Mouse (Mus musculus) natural killer cell, adult 2 months (primary cell): ENCODE measurements around the gene Pus3.

Source experiments
- DNase-seq, 2 experiments: peaks; one replicate each; pipeline ENCODE4 v3.0.0; 2022; ENCODE audit warnings: low spot score in 2 of 2

Pus3 gene

DNA sequence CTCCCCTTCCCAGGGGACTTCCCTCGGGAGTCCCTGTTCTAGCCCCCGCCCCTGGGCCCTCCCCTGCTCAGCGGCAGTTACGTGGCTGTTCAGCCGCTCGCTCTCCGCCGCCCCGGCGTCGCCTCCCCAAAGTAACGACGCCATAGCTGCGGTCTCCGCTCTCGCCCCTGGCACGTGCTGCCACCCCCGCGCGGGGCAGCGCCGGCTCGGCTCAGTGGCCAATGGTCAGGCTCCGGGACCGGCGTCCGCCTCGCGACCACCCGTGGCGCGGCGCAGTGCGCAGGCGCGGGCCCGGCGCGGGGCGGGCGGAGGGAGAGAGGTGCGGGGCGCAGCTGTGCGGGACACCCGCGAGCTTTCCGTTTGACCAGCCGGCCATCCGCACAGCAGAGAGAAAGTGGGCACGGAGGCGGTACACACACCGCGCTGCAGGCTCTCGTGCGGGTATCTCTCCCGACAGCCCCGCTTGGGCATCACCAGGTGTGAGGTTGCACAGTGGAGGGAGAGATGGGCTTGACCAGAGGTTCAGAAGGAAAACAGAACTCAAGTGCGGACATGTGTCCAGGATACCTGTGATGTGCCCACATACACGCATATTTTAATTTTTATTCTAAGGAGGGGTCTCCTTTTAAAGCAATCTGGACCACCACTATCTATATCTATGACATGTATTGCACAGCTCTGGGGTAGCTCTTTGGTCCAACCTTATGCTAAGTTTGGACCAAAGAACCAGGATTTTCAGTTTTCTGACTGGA is at the start of gene Pus3, which contains the start of gene Ddx25:
Gene Pus3 (plus strand): TSS at position 339 of the 752 bp plus-strand sequence.
Gene Ddx25 (minus strand): TSS at position 272 of the 752 bp plus-strand sequence.
- no peak for DNase-seq

- no peak for DNase-seq
These were observed 44.5 kb upstream of the Pus3 start for GRCm38 (mm10) chr9:35513900-35514299.

- no peak for DNase-seq
These were observed 42.2 kb upstream of the Pus3 start for GRCm38 (mm10) chr9:35516182-35516581.

- DNase-seq, result no peak
These were observed 41.7 kb upstream of the Pus3 start for GRCm38 (mm10) chr9:35516711-35517110.

DNA sequence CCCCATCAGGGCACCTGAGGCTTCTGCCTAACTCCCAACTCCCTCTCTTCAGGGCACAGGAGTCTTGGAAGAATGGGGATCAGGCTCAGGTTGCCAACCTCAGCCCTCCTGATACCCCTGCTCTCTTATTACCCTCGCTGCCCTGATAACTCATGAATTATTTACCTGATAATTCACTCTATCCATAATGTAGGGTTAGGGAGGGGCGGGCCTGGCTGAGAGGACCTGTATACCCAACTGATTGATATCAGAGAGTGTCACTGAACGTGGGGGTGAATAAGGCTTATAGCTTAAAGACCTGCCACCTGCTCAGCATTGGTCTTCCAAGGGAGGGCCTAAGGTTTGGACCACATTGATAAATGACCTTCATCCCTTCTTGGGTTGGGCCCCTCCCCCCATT is 40.2 kb upstream of the Pus3 start, which contains the start of gene Gm1113:
Gene Gm1113 (minus strand): TSS at position 101 of the 400 bp plus-strand sequence.
- no peak for DNase-seq

DNA sequence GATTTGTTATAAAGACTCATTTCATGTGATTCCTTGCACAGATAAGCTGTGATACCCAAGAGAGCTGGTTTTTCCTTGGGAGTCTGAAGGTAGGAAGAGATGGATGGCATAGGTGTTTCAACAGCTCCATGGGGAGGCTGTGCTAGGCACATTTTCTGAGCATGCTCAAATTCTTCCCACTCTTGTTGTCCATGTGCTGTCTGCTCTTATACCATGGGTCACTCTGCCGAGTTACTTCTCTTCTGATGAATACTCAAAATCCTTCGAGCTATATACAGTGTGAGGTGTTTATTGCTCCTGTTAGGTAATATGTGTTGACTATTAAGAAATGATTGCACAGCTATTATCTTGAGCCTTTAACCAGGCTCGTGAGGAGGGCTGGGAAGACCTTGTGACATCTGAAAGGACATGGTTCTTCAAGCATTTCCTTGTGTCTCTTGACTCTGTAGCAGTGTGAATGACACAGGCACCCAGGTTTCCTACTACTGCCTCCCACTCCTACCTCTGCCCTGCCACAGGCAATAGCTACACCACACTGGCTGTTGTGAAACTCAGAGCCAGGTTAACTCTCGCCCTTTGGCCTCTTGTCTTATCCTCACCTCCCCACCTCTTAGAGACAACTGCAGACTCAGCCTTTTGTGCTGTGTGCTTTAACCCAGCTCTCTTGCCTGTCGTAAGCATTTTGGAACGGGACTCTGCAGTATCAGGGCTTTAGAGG is 37.6 kb upstream of the Pus3 start:
- DNase-seq, result no peak

GRCm38 (mm10) chr9:35522241-35522640 is 36.2 kb upstream of the Pus3 start:
- DNase-seq, result no peak

DNA sequence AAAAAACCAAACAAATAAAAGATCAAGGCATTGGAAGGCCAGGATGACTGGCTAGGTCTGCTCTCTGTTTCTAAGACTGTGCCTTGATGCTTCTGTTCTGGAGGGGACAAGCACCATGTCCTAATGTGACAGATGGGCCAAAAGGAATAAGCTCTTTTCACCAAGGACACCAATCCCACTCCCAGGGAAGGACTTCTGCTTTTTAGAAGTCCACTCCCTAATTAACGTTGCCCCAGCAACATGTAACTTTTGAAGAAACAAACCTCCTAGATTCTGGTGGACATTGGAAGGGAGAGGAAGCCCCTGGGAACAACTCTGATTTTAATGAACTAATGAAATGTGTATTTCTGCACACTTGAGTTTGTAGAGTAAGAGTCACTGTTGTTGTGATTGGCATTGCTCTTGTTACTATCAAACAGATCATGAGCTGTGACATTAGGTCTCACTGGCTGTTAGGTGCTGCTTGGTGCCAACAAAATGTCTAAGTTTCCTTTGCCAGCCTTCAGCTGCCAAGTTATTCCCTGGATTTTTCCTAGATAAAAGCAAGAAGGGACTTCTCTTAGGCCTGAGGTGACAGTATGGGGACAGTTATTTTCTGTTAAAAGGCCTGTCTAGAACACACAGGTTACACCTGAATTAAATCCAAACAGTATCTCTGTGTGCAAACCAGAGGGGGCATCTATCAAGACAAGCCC is 35.4 kb upstream of the Pus3 start:
- no peak for DNase-seq

DNA sequence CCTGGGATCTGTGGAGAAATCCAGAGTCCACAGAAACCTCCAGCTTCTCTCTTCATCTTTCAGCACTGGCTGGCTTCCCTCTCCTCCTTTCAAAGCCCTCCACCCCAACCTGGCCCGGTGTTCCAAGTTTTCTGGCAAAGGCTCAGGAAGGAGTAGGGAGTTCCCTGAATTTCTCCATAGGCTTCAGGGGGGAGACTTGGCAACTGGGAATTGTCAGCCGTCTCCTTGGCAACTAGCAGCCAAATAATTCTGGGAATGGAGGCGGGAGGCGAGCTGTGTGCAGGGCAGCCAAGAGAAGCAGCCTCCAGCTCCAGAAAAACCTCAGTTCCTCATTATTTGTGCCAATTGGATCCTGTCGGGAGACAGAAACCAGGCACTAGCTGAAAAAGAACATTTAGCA is 34.9 kb upstream of the Pus3 start:
- no peak for DNase-seq

DNA sequence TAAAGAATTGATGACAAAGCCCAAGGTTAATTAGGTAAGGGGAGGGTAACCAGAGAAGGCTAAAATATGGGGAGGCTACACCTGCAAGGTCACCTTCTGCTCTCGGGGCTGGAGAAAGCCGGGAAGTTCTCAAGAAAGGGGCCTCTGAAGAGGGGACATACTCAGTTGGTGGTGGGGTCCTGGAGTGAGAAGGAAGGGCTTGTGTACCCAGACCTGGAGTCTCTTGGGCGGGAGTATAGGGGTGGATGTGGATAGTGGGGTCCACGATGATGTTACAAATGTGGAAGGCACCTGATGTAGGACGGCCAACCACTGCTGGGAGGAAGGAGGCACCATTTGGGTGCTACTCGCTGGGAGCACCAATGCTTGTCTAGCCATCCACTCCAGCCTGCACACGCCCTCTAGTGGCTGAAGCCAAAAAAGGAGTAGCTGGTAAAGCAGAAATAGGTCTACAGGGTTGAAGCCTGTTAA is 34.4 kb upstream of the Pus3 start:
- DNase-seq, result peak; percentile 5 to 50

- no peak for DNase-seq
These were observed 29.3 kb upstream of the Pus3 start for GRCm38 (mm10) chr9:35529141-35529540.

GRCm38 (mm10) chr9:35529796-35530195 is 28.6 kb upstream of the Pus3 start:
- DNase-seq, result no peak

DNA sequence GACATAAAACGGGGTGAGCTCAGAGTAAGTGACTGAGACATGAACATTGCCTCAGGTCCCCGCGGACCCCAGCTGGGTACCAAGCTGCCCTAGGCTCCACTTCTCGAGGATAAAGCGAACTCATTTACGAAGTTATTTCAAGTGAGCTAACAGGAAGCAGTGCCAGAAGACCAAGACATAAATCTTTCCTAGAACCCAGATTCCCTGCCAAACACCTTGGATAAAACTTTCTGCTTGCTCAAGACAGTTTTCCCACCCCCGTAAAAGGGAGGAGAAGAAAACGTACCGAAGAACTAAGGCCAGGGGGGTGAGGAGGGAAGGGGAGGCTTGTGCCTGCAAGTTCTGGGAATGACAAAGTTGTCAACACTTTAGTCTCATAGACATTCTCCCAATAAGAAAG is 25.1 kb upstream of the Pus3 start:
- no peak for DNase-seq

- DNase-seq, result peak; percentile 21 to 42
These were observed 23.3 kb upstream of the Pus3 start for GRCm38 (mm10) chr9:35535110-35535509.

GRCm38 (mm10) chr9:35535876-35536275 is 22.5 kb upstream of the Pus3 start:
- no peak for DNase-seq

DNA sequence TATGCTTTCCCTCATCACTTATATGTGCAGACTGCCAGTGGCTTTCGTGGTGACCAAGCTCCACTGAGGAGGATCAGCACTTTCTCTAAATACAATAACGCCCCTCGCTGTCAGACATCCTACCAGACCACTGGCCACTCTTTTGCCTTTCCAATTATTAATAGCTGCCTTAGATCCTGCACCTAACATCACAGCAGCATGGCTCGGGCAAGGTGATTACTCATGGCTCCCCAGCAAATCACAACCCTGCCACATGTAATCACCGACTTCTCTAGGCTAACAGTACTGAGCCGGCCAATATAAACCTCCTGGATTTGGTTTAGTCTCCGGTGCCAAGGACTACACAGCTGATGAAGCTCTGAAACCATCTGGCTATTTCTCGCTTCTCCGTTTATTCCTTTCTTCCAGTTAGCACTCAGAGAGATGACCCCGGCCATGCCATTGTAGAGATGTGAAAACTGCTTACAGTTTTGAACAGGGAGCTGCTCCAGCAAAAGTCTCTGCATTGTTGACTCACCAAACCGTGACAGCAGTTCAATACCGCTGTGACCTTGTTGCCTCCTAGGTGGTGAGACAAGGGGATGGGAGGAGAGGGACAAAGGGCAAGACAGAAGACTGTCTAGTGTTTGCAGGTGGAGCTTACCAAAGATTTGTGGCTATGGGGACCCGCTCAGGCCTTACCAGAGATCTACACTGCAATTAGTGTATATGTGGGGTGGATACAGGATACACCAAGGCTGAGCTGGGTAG is 19.2 kb upstream of the Pus3 start:
- no peak for DNase-seq

DNA sequence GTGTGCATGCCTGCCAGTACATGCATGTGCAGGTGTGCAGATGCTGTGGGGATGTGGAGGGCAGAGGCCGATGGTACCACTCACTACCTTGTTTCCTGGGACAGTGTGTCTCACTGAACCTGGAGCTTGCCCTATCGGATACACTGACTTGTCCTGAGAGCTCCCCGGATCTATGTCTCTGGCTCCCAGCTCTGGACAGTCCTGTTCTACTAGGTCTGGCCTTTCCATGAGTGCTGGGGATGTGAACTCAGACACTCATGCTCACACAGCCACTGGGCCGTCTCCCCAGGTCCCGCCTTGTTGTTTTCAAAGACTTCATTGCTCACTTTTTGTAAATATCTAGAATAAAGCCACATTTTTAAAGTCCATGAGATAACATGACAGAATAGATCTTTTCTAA is 17.4 kb upstream of the Pus3 start:
- DNase-seq, result no peak

DNA sequence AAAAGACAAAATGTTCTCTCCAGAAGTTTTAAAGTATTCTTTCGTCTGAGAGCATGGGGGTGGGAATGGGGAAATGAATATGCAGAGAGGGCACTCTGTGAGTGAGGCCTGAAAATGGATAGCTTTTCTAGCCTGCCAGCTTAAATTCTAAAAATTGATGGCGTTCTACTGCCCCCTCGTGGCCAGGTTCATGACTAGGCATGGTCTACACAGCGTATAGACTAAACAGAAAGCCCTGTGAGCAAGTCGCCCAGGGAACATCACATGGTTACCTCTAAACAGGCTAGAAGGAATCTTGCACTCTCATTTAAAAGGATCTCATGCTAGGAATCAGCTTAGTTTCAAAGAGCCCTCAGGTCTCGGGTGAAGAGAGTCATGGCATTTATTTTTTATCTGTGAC is 16.9 kb upstream of the Pus3 start:
- DNase-seq, result peak; percentile 57 to 78

DNA sequence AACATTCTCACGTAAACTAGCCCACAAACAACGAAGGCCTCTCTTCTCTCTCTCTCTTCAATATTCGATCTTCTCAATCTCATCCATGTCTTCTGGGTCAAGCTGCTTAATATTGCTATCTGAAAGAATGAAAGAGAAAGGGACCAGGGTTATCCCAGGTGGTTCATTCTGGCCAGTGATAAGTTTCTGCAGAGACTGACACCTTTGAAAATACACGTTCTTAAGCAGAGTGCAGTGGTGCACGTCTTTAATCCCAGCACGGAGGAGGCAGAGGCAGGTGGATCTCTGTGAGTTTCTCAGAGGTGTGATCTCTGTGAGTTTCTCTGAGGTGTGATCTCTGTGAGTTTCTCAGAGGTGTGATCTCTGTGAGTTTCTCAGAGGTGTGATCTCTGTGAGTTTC is 16.5 kb upstream of the Pus3 start:
- DNase-seq, result no peak

GRCm38 (mm10) chr9:35543099-35543860 is 15.1 kb upstream of the Pus3 start:
- no peak for DNase-seq

DNA sequence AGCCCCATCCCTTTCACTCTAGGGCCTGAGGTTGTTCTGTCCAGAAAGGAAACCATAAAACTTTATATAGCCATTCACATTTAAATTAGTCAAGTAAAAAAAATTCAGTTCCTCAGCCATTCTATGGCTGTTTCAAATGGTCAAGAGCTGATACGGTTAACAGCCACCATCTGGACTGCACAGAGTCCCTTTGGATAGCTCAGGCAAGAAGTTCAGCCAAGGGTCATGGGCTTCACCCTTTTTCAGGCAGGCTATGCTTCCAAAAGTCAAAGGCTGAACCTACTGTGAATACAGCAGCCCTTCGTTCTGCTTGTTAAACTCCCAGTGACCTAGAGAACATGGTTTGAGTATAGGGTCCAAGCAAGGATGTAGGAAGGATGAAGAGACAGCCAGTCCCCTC is 13.7 kb upstream of the Pus3 start:
- DNase-seq, result no peak
